Mouse (Mus musculus) forebrain, embryonic 11.5 days (tissue): ENCODE results near the gene Hagh. TPM values are rescaled to one million over a fixed set of nuclear protein-coding genes. Genes with fewer than 3 reads are reported as not detected.

Experiments
- ATAC-seq: fragments of 200-750 bp; cut with Nextera tagmentation; replicated peaks from 2 replicates; pipeline ENCODE4 v1.8.0; 2017; ENCODE audit warnings: moderate TSS enrichment; ENCODE audit not compliant: low FRiP score
- DNase-seq: peaks from one replicate; pipeline ENCODE4 v3.0.0-alpha.2; 2017; ENCODE audit warnings: low spot score
- H3K27ac ChIP-seq: fragments of 300-500 bp; sonication (generic); 2 replicates; pipeline ENCODE4 v1.5.1; 2014; ENCODE audit warnings: low read depth, low read length
- H3K27me3 ChIP-seq: fragments of 300-500 bp; sonication (generic); 2 replicates; pipeline ENCODE4 v1.6.1; 2014; ENCODE audit warnings: mild to moderate bottlenecking, low read length, mixed read lengths; ENCODE audit not compliant: control insufficient read depth, insufficient read depth
- H3K36me3 ChIP-seq: fragments of 300-500 bp; sonication (generic); 2 replicates; pipeline ENCODE4 v1.6.1; 2014; ENCODE audit warnings: mild to moderate bottlenecking, low read length, moderate library complexity, mixed read lengths; ENCODE audit not compliant: control insufficient read depth, insufficient read depth
- H3K4me1 ChIP-seq: fragments of 300-500 bp; sonication (generic); replicated peaks from 2 replicates; pipeline ENCODE4 v1.6.1; 2014; ENCODE audit warnings: low read length, mixed read lengths; ENCODE audit not compliant: control insufficient read depth, insufficient read depth
- H3K4me2 ChIP-seq: fragments of 300-500 bp; sonication (generic); 2 replicates; pipeline ENCODE4 v1.6.1; 2014; ENCODE audit warnings: low read depth, mild to moderate bottlenecking, low read length, moderate library complexity, mixed read lengths; ENCODE audit not compliant: severe bottlenecking
- H3K4me3 ChIP-seq: fragments of 300-500 bp; sonication (generic); 2 replicates; pipeline ENCODE4 v1.5.1; 2014; ENCODE audit warnings: low read depth, low read length
- H3K9ac ChIP-seq: fragments of 300-500 bp; sonication (generic); 2 replicates; pipeline ENCODE4 v1.6.1; 2014; ENCODE audit warnings: low read length
- H3K9me3 ChIP-seq: fragments of 300-500 bp; sonication (generic); 2 replicates; pipeline ENCODE4 v1.6.1; 2016; ENCODE audit warnings: low read length, mixed read lengths; ENCODE audit not compliant: control insufficient read depth
- WGBS: fragments of 180-500 bp; shearing (Covaris S2); extraction: QIAGEN DNeasy Blood & Tissue Kit; methylation state at CpG from one replicate; pipeline ENCODE4 v1.1.7; 2014; 5-methylcytosine and 5-hydroxymethylcytosine counted together
- polyA plus RNA-seq: library from polyadenylated mRNA; unstranded; fragments of >200 nt; fragmentation: Nextera tagmentation; extraction: Ambion mirVana; gene quantifications from 2 replicates; pipeline ENCODE4 v1.2.1, GENCODE M21; 2014

Gene Hagh
- polyA plus RNA-seq, 1 experiment from 2014 or later, result 25.4 TPM

GRCm38 (mm10) chr17:24811211-24811610 is 28.7 kb upstream of the Hagh start:
- ATAC-seq, result no peak
- Histone ChIP-seq H3K27me3 (peaks cover 4% of the 10 kb centered on the region; the same call in 1 of the 2 replicates), H3K4me1 (no peaks in the 10 kb centered on the region), H3K9ac (no peak overlapping the region), H3K36me3 (no peaks in the 10 kb centered on the region), H3K4me3 (no peak overlapping the region), H3K27ac (no peak overlapping the region), H3K9me3 (no peaks in the 10 kb centered on the region), H3K4me2 (no peak overlapping the region)
- WGBS, result 73% methylated on average over 3 of the region's 3 CpGs
- no peak for DNase-seq

GRCm38 (mm10) chr17:24812215-24812614 is 27.7 kb upstream of the Hagh start:
- Histone ChIP-seq H3K27ac (no peak overlapping the region), H3K36me3 (no peaks in the 10 kb centered on the region), H3K9me3 (no peaks in the 10 kb centered on the region), H3K4me1 (no peaks in the 10 kb centered on the region), H3K4me3 (no peak overlapping the region), H3K27me3 (peaks cover 1% of the 10 kb centered on the region; the same call in 1 of the 2 replicates), H3K4me2 (no peak overlapping the region), H3K9ac (no peak overlapping the region)
- WGBS, result 48% methylated on average over 2 of the region's 2 CpGs
- ATAC-seq (no peak), DNase-seq (no peak)

GRCm38 (mm10) chr17:24815256-24815655 is 24.7 kb upstream of the Hagh start:
- ATAC-seq, result no peak
- H3K36me3 ChIP-seq, result no peaks in the 10 kb centered on the region
- H3K9ac ChIP-seq, result no peak overlapping the region
- no peaks in the 10 kb centered on the region for H3K9me3 ChIP-seq
- no peak for DNase-seq
- H3K27ac ChIP-seq, result no peak overlapping the region
- H3K4me2 ChIP-seq, result no peak overlapping the region
- no peaks in the 10 kb centered on the region for H3K27me3 ChIP-seq
- WGBS, result 85% methylated on average over 5 of the region's 5 CpGs
- H3K4me1 ChIP-seq, result no peaks in the 10 kb centered on the region
- no peak overlapping the region for H3K4me3 ChIP-seq

- no peaks in the 10 kb centered on the region for H3K4me1 ChIP-seq
- H3K4me2 ChIP-seq, result no peak overlapping the region
- no peaks in the 10 kb centered on the region for H3K27me3 ChIP-seq
- ATAC-seq, result no peak
- 52% methylated on average over 1 of the region's 1 CpGs for WGBS
- no peak for DNase-seq
- no peak overlapping the region for H3K4me3 ChIP-seq
- no peaks in the 10 kb centered on the region for H3K9me3 ChIP-seq
- no peaks in the 10 kb centered on the region for H3K36me3 ChIP-seq
- no peak overlapping the region for H3K9ac ChIP-seq
- no peak overlapping the region for H3K27ac ChIP-seq
Observed at GRCm38 (mm10) chr17:24817503-24817902, 22.4 kb upstream of the Hagh start.

GRCm38 (mm10) chr17:24818172-24818571 is 21.8 kb upstream of the Hagh start:
- no peak overlapping the region for H3K4me3 ChIP-seq
- H3K27ac ChIP-seq, result no peak overlapping the region
- H3K4me2 ChIP-seq, result no peak overlapping the region
- no peak for DNase-seq
- H3K9me3 ChIP-seq, result no peaks in the 10 kb centered on the region
- no peaks in the 10 kb centered on the region for H3K4me1 ChIP-seq
- H3K27me3 ChIP-seq, result no peaks in the 10 kb centered on the region
- no peak for ATAC-seq
- H3K36me3 ChIP-seq, result no peaks in the 10 kb centered on the region
- H3K9ac ChIP-seq, result no peak overlapping the region
- WGBS, result 53% methylated on average over 6 of the region's 6 CpGs

GRCm38 (mm10) chr17:24819469-24819868 is 20.5 kb upstream of the Hagh start:
- 65% methylated on average over 2 of the region's 2 CpGs for WGBS
- H3K4me1 ChIP-seq, result no peaks in the 10 kb centered on the region
- H3K9me3 ChIP-seq, result no peaks in the 10 kb centered on the region
- no peak overlapping the region for H3K9ac ChIP-seq
- ATAC-seq, result no peak
- no peaks in the 10 kb centered on the region for H3K36me3 ChIP-seq
- no peak overlapping the region for H3K4me3 ChIP-seq
- no peaks in the 10 kb centered on the region for H3K27me3 ChIP-seq
- H3K27ac ChIP-seq, result no peak overlapping the region
- H3K4me2 ChIP-seq, result no peak overlapping the region
- no peak for DNase-seq

GRCm38 (mm10) chr17:24821351-24822280 is 18.3 kb upstream of the Hagh start:
- no peaks in the 10 kb centered on the region for H3K27me3 ChIP-seq
- H3K4me2 ChIP-seq, result no peak overlapping the region
- WGBS, result 63% methylated on average over 3 of the region's 3 CpGs

GRCm38 (mm10) chr17:24840341-24840740 is 398 bp downstream of the Hagh start:
- H3K4me3 ChIP-seq, result no peak overlapping the region
- H3K4me1 ChIP-seq, result no peaks in the 10 kb centered on the region
- H3K27me3 ChIP-seq, result no peaks in the 10 kb centered on the region
- no peaks in the 10 kb centered on the region for H3K36me3 ChIP-seq
- no peak for ATAC-seq
- no peak for DNase-seq
- 64% methylated on average over 5 of the region's 5 CpGs for WGBS
- no peak overlapping the region for H3K9ac ChIP-seq
- H3K4me2 ChIP-seq, result no peak overlapping the region
- H3K27ac ChIP-seq, result no peak overlapping the region
- no peaks in the 10 kb centered on the region for H3K9me3 ChIP-seq

More at GRCm38 (mm10) chr17:24821351-24822280, 18.3 kb upstream of the Hagh start:
- Histone ChIP-seq H3K9me3 (no peaks in the 10 kb centered on the region), H3K36me3 (no peaks in the 10 kb centered on the region), H3K27ac (no peak overlapping the region), H3K4me3 (no peak overlapping the region), H3K9ac (no peak overlapping the region), H3K4me1 (no peaks in the 10 kb centered on the region)
- DNase-seq, result no peak
- ATAC-seq, result no peak

- Histone ChIP-seq H3K36me3 (no peaks in the 10 kb centered on the region), H3K4me2 (no peak overlapping the region), H3K9ac (no peak overlapping the region), H3K4me1 (no peaks in the 10 kb centered on the region), H3K4me3 (no peak overlapping the region), H3K27me3 (no peaks in the 10 kb centered on the region), H3K27ac (no peak overlapping the region), H3K9me3 (no peaks in the 10 kb centered on the region)
- 48% methylated on average over 4 of the region's 4 CpGs for WGBS
- ATAC-seq (no peak), DNase-seq (no peak)
Observed at GRCm38 (mm10) chr17:24841133-24841532, 1.2 kb downstream of the Hagh start.
